Mouse (Mus musculus): ENCODE measurements around the gene Msantd3.
A peak's percentile ranks its signal among the peaks of the same experiment; 100 is the strongest.

Msantd3 gene

DNA sequence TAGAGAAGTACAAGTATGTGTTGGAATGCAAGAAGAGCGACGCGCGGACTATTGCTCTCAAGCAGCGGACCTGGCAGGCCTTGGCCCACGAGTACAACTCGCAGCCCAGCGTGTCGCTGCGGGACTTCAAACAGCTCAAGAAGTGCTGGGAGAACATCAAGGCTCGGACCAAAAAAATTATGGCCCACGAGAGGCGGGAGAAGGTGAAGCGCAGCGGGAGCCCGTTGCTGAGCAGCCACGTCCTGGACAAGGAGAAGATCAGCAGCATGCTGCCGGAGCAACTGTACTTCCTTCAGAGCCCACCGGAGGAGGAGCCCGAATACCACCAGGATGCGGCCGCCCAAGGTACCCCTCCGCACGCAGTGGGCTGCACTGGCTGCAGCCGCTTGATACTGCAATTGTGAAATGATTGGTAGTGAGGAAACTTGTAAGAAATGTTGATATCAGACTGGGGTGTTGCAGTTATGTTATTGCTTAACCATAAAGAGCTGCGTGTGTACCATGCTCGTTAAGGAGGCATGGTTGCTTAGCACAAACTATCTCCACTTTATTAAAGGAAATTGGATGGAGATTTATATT, 12.8 kb downstream of the Msantd3 start:
- no peak for ATAC-seq (ENCODE audit: insufficient number of reproducible peaks, low FRiP score, low TSS enrichment)

DNA sequence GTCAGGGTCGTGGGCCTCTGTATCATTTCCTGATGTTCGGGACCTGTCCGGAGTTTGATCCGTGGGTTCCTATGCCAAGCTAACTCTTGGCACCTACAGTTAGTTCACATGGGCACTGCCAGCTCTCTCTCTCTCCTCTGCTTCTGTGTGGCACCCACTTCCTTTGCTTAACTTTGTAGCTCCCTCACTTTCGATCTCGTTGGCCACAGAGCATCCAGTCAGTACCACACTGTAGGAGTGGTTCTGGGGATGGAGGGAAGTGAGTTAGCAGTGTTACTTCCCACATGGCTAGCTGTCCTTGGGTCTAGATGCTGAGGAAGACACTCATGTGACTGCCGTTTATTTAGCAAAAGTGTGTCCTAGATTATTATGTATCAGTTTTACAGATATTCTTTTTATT, 14.4 kb downstream of the Msantd3 start:
- ATAC-seq (ENCODE audit: insufficient number of reproducible peaks, low FRiP score, low TSS enrichment) = no peak

DNA sequence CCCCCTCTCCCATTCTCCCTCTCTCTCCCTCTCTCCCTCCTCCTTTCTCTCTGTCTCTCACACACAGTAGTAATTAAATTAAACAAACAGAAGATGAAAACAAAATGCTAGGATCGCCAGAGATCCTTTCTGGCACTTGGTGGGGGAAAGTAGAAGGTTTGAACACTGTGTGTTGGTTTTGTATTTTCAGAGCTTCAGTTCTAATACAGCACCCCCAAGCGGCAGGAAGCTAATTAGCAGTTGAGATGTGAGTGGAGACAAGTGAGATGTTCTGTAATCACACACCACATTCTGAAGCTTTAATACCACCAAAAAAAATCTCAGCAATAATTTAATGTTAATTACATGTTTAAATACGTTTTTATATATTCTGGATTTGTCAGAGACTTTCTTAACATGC, 16.0 kb downstream of the Msantd3 start:
- no peak for ATAC-seq (ENCODE audit: insufficient number of reproducible peaks, low FRiP score, low TSS enrichment)

DNA sequence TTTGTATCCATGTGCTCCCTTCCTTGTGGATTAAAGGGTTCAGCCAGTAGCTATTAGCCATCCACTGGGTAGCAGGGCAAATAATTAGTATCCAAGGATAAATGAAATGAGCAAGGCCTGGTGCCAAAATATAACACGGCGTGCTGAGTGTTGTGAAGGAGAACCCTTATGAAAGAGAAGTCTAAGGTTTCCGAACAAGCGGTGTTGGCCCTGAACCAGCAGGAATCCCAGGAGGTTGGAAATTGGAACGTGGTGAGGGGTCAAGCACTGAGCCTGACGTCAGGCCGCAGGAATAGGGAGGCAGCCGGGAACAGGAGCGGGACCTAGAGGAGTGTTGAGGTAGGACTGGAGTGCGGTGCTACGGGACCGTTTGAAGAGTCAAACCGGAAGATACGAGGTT, 19.9 kb downstream of the Msantd3 start:
- no peak for ATAC-seq (ENCODE audit: insufficient number of reproducible peaks, low FRiP score, low TSS enrichment)

DNA sequence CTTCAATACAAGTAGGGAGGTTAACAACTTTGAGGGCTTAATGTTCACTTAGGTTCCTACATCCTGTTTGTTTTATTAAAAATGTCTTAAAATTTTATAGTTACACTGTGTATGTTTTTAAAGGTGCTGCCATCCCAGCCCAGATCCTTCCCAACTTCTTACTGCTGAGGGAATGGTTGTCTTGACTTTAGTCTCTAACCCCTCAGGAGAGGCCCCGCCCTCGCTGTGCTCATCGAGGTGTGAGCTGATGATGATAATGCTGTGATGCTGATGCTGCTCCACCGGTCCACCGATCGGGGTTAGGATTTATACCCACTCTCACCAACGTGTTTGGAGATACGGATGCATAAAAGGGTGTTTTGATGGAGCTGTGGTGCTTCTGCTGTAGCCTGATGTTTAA, 22.1 kb downstream of the Msantd3 start:
- ATAC-seq (ENCODE audit: insufficient number of reproducible peaks, low FRiP score, low TSS enrichment) = no peak

DNA sequence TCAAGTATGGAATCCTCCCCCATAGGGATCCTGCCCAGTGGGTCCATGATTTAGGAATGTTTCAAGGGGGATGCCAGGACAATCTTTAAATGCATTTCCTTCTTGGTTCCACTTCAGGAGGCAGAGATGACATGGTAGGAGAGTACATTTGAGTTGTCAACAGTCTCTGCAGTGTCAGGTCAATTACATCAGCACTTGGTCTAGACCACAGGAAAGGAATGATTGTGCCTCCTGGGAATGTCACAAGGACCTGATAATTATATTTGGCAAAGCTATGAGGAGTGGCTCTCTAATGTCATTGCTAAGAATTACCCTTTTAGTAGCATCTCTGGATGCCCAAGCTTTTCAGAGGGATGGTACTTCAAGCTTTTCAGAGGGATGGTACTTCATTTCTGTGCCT, 25.2 kb downstream of the Msantd3 start:
- ATAC-seq (ENCODE audit: insufficient number of reproducible peaks, low FRiP score, low TSS enrichment) = no peak

DNA sequence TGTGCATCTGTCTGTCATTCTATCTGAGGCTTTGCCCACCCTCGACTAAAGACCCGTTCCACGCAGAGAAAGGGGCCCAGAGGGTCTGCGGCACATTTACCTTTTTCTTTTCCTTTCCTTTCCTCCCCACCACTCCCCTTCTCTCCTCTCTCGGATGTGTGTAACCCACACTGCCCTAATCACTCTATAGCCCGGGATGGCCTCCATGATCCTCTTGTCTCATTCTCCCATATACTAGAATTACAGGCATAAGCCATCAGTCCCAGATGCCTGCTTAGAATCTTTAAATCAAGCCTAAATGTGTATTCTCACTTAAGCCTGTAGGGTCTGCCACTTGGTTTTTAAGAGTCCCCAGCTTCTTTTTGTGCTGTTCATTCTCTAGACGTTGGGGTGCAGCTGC, 36.6 kb downstream of the Msantd3 start:
- no peak for ATAC-seq (ENCODE audit: insufficient number of reproducible peaks, low FRiP score, low TSS enrichment)

DNA sequence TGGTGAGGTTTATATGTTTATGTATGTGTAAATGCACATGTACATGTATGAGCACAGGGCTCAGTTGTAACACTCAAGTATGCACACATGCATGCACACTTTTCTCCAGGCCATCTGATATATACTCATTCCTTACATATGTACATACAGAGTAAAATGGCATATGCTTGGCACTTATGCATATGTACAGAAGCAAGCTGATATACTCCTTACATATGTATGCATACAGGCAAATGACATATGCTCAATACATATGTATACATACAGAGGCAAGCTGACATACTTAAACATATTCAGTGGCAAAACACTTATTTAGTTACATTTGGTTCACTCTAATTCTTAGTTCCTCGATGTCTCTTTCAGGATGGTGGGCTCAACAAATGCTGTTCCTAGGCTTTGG, 38.1 kb downstream of the Msantd3 start:
- ATAC-seq (ENCODE audit: insufficient number of reproducible peaks, low FRiP score, low TSS enrichment) = no peak

DNA sequence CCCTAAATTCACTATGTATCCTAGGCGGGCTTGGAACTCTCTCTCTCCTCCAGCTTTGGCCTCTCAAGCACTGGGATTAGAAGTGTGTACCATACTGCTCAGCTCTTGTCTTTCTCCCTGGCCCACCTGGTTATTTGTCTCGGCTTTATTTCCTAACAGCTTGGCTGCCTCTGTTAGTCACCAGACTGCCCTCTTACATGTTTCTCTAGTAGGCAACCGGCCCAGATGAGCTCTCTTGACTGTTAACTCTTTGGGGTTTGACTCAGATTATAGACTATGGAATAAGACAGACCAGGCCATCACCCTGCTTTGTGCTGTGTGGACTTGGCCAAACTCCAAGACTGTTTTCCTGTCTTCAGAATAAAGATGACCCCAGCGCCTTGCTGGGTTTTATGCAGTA, 38.7 kb downstream of the Msantd3 start:
- ATAC-seq (ENCODE audit: insufficient number of reproducible peaks, low FRiP score, low TSS enrichment) = no peak

DNA sequence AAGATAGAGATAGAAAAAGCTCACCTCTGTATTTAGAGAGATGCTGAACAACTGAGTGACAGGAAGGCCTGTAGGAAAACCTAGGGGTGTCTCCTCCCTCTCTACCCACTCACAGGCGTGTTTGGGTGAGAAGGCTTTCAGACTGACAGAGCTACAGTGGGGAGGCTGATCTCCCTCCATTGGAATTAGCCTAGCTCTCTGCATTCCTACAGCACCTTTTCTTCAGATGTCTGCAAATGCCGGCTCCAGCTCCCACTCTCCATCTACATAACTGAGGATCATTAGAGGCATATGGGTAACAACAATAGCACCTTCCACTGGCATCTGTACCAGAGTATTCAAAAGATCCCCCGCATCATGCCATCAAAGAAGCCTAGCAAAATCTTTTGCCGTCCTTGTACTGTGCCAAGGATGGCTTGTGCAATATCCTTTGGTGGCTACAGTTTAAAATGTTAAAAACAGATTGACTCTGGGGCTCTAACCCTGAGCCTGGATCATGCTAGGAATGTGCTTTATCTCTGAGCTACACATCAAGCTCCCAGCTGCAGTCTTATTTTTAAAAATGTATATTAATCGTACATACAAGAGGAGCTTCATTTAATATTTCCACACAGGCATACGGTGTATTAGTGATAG, 39.9 kb downstream of the Msantd3 start:
- no peak for ATAC-seq (ENCODE audit: insufficient number of reproducible peaks, low FRiP score, low TSS enrichment)

DNA sequence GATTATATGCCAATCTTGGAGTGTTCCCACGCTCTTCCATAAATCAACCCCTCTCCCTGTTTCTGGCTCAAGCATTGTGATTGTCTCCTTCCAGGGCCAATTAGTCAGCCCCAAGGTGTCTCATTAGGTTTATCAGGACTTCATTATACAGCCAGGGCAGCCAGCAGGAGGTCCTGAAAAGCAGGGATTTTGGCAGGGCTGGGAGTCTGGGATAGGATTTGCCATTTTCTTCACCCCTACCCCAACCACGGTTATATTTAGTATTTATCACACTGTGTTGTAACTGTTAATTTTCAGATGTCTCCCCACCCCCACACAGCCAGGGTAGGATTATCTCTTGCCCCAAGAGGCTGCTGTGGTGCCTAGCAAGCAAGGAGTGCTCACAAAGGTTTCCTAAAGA, 41.5 kb downstream of the Msantd3 start:
- no peak for ATAC-seq (ENCODE audit: insufficient number of reproducible peaks, low FRiP score, low TSS enrichment)

DNA sequence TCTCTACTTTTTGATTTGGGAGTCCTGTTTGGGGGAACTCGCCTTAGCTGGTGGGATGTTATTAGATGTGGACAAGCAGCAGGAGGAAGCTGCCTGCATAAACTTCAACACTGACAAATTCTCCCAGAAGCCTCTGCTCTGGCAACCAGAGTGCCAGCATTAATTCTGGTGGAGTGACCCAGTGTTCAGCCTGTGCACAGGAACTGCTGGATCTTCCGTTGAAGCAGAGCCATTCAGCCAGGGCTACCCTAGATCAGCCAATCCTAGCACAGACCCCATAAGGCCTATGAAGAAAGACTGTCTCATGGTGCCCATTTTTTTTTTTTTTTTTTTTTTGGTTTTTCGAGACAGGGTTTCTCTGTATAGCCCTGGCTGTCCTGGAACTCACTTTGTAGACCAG, 42.3 kb downstream of the Msantd3 start:
- ATAC-seq (ENCODE audit: insufficient number of reproducible peaks, low FRiP score, low TSS enrichment) = no peak

DNA sequence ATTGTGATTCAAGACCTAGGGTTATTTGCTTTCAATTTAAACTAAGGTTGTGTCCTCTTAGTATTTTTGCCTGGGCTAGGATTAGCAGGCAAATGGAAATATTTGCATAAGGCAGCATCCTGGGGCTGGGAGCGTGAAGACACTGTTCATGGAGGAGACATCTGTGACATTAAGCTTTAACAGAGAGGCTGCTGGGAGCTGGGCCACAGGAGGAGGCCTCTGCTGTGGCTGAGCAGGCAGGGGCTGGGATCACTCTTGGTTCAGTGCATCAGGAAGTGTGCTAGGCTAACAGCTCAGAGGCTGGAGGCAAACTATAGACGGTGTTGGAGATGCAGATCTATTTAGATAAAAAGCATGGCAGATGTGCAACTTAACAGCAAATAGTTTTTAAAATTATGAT, 43.2 kb downstream of the Msantd3 start:
- no peak for ATAC-seq (ENCODE audit: insufficient number of reproducible peaks, low FRiP score, low TSS enrichment)

DNA sequence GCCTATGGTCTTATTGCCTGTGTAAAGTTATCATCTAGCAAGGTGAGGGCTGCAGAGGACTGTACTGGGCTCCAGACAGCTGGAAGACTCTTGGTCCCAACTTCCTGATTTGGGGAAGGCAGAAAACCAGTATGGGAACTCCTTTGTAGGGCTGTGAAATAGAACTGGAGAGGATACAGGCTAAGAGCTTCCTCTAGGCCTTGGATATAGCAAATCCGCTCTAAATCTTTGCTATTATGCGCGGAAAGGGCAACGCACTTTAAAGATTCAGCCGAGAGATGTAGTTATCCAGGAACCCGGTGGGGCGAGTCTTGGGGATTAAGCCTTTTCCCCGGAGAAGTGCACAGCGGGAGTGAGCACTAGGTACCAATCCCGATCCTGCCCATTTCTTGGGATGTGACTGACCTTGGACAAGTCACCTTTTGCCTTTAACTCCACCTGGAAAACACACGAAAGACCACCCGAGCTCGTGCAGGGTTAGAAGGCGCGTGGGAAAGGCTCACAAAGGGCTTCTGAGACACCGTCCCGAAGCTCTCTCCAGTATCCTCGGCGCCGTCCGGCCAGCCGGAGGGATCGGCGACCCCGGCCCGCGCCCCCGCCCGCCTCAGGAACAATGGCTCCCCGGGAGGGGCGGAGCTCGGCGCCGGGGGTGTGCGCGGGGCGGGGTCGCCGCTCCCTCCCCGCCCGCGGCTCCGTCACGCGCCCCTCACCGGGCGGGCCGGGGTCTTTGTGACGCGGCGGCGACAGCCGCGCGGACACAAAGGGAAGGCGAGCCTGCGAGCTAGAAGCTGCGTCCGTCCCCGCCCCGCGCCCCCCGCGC, 44.9 kb downstream of the Msantd3 start, which contains the start of gene Tmeff1:
Gene Tmeff1 (plus strand): TSS at position 754 of the 820 bp plus-strand sequence.
- no peak; the same call in 1 of the 2 replicates for ATAC-seq (ENCODE audit: insufficient number of reproducible peaks, low FRiP score, low TSS enrichment)

DNA sequence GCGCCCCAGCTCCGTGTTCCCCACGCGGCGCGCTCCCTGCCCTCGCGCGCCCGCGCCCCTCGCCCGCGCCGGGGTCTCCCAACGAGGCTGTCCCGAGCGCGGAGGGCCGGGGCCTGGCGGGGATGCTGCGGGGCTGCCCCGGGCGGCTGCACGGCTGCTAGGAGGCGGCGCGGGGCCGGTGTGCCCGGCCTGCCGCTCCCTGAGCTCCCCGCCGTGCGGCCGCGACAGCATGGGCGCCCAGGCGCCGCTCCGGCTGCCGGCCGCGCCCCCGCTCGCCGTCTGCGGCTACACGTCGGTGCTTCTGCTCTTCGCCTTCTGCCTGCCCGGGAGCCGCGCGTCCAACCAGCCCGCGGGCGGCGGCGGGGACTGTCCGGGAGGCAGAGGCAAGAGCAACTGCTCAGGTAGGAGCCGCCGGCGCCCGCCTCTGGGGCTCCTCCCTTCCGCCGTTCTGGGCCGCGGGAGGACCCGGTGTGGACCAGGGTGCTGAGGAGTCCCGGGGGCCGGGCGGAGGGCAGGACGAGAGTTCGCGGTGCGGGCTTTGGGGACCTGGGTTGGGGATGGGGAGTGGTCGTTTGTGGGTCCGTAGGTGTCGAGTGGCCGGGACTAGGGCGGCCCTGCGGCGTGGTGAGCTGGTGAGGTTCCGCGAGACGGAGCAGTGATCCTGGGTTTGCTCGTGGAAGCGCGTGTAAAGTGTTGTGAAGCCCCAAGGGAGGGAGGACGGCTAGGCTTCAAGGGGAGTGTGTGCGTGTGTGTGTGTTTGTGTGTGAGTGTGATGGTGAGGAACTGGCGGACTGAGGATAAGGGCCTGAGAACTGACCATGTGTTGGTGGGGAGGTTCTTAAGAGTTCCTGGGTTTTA, 45.7 kb downstream of the Msantd3 start:
- peak; percentile 49 for ATAC-seq (ENCODE audit: insufficient number of reproducible peaks, low FRiP score, low TSS enrichment)

DNA sequence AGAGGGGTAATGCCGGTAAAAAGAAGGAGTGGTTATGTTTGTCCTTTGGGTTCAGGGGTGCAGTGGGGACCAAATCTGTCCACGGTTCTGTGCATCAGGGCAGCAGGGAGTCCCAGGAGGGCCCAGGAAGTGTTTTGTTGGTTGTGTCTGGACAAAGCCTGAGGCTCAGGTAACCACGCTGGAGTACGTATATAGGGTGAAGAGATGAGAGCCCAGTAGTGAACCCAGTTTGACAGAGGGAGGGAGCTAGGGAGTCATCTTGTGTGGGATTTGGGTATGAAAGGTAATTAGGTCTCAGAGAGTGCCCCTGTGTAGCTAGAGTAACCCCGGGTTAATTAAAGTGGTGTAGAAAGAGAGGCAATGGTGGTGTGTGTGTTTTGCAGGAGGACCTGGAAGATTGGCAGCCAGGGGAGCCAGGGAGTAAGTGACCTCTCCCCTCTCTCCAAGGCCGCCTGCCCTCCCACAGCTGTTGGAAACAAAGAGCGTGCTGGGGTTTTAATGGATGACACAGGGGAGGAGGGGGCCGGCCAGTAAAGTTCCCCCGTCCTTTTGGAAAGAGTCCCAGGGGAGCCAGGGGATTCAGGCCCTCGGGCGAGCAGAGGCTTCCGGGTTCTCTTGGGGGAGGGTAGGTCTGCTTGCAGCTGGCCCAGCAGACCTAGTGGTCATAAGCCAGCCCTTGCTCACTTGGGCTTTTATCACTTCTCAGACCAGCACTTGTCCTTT, 46.5 kb downstream of the Msantd3 start:
- peak; percentile 13; the same call in 1 of the 2 replicates for ATAC-seq (ENCODE audit: insufficient number of reproducible peaks, low FRiP score, low TSS enrichment)

DNA sequence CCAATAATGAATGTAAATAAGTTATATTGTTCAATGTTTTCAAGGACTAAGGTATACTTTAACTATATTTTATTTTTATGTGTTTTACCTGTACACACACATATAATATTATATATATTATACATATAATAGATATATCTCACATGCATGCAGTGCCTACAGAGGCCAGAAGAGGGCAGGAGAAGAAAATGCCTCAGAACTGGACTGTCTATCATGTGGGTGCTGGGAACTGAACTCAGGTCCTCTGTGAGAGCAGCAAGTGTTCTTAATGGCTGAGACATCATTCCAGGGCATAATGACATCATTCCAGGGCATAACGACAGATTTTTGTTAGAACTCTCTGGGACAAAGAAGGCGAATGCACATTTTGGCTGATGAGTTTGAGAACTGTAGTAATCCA, 47.8 kb downstream of the Msantd3 start:
- ATAC-seq (ENCODE audit: insufficient number of reproducible peaks, low FRiP score, low TSS enrichment) = no peak

DNA sequence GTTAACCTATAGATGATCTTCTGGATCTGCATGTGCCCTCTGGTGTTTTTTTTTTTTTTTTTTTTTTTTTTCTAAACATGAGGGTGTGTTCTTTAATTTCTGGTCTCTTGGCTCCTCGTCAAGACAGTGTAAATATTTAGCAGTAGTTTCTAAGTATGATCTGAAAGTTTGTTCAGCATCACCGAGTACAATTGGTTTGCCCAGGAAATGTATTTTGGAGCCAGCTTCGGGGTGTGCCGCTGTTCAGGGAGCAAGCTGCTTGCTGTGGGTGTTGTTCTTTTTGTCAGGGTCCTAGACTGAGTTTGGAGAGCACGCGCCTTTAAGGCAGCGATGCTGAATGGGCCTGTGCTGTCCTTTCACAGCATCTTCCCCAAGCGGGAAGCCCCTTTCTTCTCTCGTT, 48.8 kb downstream of the Msantd3 start:
- no peak for ATAC-seq (ENCODE audit: insufficient number of reproducible peaks, low FRiP score, low TSS enrichment)

DNA sequence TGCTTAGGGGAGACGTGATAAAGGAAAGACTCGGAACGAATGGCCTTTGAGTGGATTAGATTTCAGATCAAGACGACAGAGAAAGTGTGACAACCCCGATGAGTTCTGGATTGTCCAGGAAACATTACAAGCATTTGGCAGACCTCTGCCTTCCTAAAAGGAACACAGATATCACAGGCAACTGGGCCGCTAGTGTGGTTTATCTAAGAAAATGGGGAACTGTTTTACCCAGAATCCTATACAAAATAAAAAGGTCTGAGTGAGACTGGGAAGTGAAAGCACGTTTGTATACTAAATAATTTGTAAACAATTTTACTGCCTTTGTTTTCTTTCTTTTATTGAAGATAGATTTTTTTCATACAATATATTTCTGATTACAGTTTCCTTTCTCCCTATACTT, 51.1 kb downstream of the Msantd3 start:
- no peak for ATAC-seq (ENCODE audit: insufficient number of reproducible peaks, low FRiP score, low TSS enrichment)

DNA sequence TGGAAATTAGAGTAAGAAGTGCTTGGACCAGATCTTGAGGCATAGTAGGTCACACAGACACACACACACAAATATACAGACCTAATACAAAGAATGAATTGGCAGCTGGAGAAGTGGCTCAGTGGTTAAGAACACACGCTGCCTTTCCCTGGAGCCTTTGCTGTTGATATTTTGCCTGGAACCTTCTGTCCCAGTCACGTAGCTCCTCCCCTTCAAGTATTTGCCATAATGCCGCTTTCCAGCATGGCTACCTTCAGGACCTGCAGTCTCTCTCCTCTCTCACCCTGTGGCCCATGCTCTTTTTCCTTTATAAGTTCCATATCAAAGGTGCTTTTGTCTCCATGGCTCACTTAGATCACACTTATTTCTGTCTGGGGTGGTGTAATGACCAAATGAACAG, 51.7 kb downstream of the Msantd3 start:
- no peak for ATAC-seq (ENCODE audit: insufficient number of reproducible peaks, low FRiP score, low TSS enrichment)

All from cerebellum, adult (tissue).